Mouse (Mus musculus): ENCODE results near the gene Zbed5. TPM values are rescaled to one million over a fixed set of nuclear protein-coding genes. Genes with fewer than 3 reads are reported as not detected.
A peak's percentile ranks its signal among the peaks of the same experiment; 100 is the strongest.

Gene Zbed5
- polyA plus RNA-seq, 1 experiment = 0.61 TPM

DNA sequence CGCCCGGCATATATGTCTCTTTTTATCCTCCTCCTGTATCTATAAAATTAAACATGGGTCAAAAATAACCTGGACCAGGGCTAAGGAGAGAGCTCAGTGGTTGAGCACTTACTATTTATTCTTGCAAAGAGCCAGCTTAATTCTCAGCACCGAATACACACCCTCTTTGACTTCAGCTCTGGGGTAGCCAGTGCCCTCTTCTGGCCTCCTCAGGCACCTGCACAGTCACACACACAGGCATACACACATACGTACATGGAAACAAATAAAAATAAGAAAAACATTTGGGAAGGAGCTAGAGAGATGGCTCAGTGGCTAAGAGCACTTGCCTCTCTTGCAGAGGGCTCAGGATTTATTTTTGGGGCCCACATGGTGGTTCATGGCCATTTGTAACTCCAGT, 26.4 kb downstream of the Zbed5 start:
- TF ChIP-seq POLR2A (IDR thresholded peaks at IDR 0.05; ENCODE audit: low read depth, low read length) (no peak), CTCF (conservative IDR thresholded peaks at IDR 0.05; ENCODE audit: insufficient read depth, insufficient read length, low read depth, low read length) (no peak)
- DNase-seq = no peak
- no peaks in the 10 kb centered on the region for H3K36me3 ChIP-seq (ENCODE audit: control insufficient read depth, insufficient read depth, low read length)

GRCm38 (mm10) chr5:129924820-129925452, 29.4 kb downstream of the Zbed5 start:
- 51% methylated on average over 8 of the region's 8 CpGs for WGBS
- peak; percentile 81 for DNase-seq
- H3K4me3 ChIP-seq (ENCODE audit: insufficient read depth, low read depth, low read length) = no peak overlapping the region
- peaks cover 3% of the 10 kb centered on the region; the same call in 1 of the 2 replicates for H3K4me1 ChIP-seq (ENCODE audit: control insufficient read depth, insufficient read depth, low read length)
- no peaks in the 10 kb centered on the region for H3K27me3 ChIP-seq (replicated peaks; ENCODE audit: control insufficient read depth, insufficient read depth, low read length)
- H3K36me3 ChIP-seq (ENCODE audit: control insufficient read depth, insufficient read depth, low read length) = no peaks in the 10 kb centered on the region
- no peak for TF ChIP-seq CTCF (conservative IDR thresholded peaks at IDR 0.05; ENCODE audit: insufficient read depth, insufficient read length, low read depth, low read length)
- TF ChIP-seq POLR2A (IDR thresholded peaks at IDR 0.05; ENCODE audit: low read depth, low read length) = no peak
- peak overlapping the region; percentile 49; the same call in 1 of the 2 replicates for H3K27ac ChIP-seq (ENCODE audit: insufficient read depth, low read depth, low read length)

More for the DNA sequence above, 26.4 kb downstream of the Zbed5 start:
- WGBS = 96% methylated on average over 4 of the region's 4 CpGs
- H3K27ac ChIP-seq (ENCODE audit: insufficient read depth, low read depth, low read length) = no peak overlapping the region
- H3K4me1 ChIP-seq (ENCODE audit: control insufficient read depth, insufficient read depth, low read length) = no peaks in the 10 kb centered on the region; the same call in 1 of the 2 replicates
- no peaks in the 10 kb centered on the region for H3K27me3 ChIP-seq (replicated peaks; ENCODE audit: control insufficient read depth, insufficient read depth, low read length)
- H3K4me3 ChIP-seq (ENCODE audit: insufficient read depth, low read depth, low read length) = no peak overlapping the region

- Histone ChIP-seq H3K4me3 (ENCODE audit: insufficient read depth, low read depth, low read length) (no peak overlapping the region), H3K27ac (ENCODE audit: insufficient read depth, low read depth, low read length) (peak overlapping the region; percentile 49), H3K4me1 (ENCODE audit: control insufficient read depth, insufficient read depth, low read length) (peaks cover 8% of the 10 kb centered on the region; the same call in 1 of the 2 replicates), H3K36me3 (ENCODE audit: control insufficient read depth, insufficient read depth, low read length) (no peaks in the 10 kb centered on the region), H3K27me3 (replicated peaks; ENCODE audit: control insufficient read depth, insufficient read depth, low read length) (no peaks in the 10 kb centered on the region)
- DNase-seq = peak; percentile 76
- 25% methylated on average over 5 of the region's 5 CpGs for WGBS
- TF ChIP-seq POLR2A (IDR thresholded peaks at IDR 0.05; ENCODE audit: low read depth, low read length) = no peak
- no peak for TF ChIP-seq CTCF (conservative IDR thresholded peaks at IDR 0.05; ENCODE audit: insufficient read depth, insufficient read length, low read depth, low read length)
These were observed 30.4 kb downstream of the Zbed5 start for GRCm38 (mm10) chr5:129925933-129926332.

DNA sequence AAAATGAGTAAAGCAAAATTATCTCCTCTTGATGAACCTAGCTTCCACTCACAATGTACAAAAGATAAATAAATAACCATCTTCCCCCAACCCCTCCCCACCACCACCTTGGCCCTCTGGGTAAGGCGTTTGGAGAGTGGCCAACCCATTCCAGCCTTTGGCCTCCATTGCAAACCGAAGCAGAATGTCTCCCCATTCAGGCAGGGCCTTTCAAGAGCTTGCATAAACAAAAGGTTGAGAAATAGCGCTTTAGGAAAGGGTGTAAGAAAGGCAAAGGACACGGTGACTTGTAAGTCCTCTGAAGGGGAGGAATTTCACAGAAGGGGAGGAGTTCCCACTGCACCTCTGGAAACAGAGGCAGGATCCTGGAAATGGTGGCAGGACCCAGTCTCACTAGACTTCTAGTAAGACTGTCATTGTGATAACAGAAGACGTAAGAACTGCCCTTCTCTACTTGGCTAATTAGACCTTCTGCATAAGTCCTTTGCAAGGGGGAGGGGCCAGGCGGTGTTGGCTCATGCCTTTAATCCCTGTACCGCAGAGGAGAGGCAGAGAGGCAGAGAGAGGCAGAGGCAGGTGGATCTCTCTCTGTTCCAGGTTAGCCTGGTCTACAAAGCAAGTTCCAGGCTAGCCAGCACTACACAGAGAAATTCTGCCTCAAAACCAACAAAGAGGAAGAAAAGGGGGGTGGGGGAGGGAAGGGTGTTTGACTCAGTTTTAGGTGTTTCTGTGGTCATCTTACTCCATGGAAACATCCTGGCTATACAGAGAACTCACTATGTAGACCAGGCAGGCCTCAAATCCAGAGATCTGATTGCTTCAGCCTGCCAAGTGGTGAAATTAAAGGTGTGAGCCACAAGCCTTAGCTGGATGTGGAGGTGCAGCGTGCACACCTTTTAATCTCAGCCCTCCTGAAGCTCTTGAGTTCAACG, 34.7 kb downstream of the Zbed5 start:
- no peaks in the 10 kb centered on the region for H3K36me3 ChIP-seq (ENCODE audit: control insufficient read depth, insufficient read depth, low read length)
- 40% methylated on average over 9 of the region's 9 CpGs for WGBS
- no peaks in the 10 kb centered on the region for H3K27me3 ChIP-seq (replicated peaks; ENCODE audit: control insufficient read depth, insufficient read depth, low read length)
- peak overlapping the region; percentile 87 for H3K27ac ChIP-seq (ENCODE audit: insufficient read depth, low read depth, low read length)
- DNase-seq = peak; percentile 81
- no peak overlapping the region for H3K4me3 ChIP-seq (ENCODE audit: insufficient read depth, low read depth, low read length)
- TF ChIP-seq CTCF (conservative IDR thresholded peaks at IDR 0.05; ENCODE audit: insufficient read depth, insufficient read length, low read depth, low read length) (no peak), POLR2A (IDR thresholded peaks at IDR 0.05; ENCODE audit: low read depth, low read length) (no peak)
- H3K4me1 ChIP-seq (ENCODE audit: control insufficient read depth, insufficient read depth, low read length) = peaks cover 8% of the 10 kb centered on the region; the same call in 1 of the 2 replicates

DNA sequence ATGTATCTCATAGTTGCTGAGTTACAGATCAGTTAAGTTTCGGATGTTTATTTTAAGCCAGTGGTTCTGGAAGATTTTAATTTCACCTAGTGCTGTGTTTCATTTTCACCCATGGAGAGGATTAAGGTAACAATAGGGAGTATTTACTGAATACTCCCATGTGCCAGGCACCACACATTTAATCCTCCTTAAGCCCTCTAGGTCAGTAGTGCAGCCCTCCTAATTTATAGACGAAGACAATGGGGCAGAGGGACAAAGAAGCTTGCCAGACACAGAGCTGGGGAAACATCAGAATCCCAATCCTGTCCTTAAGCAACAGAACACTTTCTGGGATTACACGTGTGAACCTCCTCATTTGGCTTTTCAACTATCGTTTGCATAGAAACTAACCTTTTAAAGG, 41.4 kb downstream of the Zbed5 start:
- WGBS = 55% methylated on average over 4 of the region's 4 CpGs
- no peak overlapping the region for H3K4me3 ChIP-seq (ENCODE audit: insufficient read depth, low read depth, low read length)
- H3K27me3 ChIP-seq (replicated peaks; ENCODE audit: control insufficient read depth, insufficient read depth, low read length) = no peaks in the 10 kb centered on the region
- no peak for TF ChIP-seq POLR2A (IDR thresholded peaks at IDR 0.05; ENCODE audit: low read depth, low read length)
- TF ChIP-seq CTCF (conservative IDR thresholded peaks at IDR 0.05; ENCODE audit: insufficient read depth, insufficient read length, low read depth, low read length) = no peak
- H3K4me1 ChIP-seq (ENCODE audit: control insufficient read depth, insufficient read depth, low read length) = no peaks in the 10 kb centered on the region
- no peak overlapping the region for H3K27ac ChIP-seq (ENCODE audit: insufficient read depth, low read depth, low read length)
- no peak for DNase-seq
- no peaks in the 10 kb centered on the region for H3K36me3 ChIP-seq (ENCODE audit: control insufficient read depth, insufficient read depth, low read length)

DNA sequence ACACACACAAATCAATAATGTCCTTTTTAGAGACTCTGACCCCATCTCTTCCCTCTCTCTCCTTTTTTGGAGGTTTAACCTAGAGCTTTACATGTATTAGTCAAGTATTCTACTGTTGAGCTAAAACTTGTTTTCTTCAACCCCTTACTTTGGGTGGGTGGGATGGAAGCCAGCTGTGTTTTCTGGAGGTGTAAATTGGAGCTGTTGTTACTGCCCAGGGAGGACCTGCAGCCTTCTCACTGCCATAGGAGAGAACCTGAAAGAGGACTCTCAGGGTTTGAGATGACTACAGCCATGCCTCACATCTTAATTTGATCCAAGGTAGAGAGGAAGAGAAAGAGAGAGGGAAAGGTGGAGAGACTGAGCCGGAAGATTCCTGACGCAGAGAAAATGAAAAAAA, 44.8 kb downstream of the Zbed5 start:
- DNase-seq = no peak
- WGBS = 39% methylated on average over 2 of the region's 2 CpGs
- Histone ChIP-seq H3K4me1 (ENCODE audit: control insufficient read depth, insufficient read depth, low read length) (peaks cover 2% of the 10 kb centered on the region; the same call in 1 of the 2 replicates), H3K27me3 (replicated peaks; ENCODE audit: control insufficient read depth, insufficient read depth, low read length) (no peaks in the 10 kb centered on the region), H3K4me3 (ENCODE audit: insufficient read depth, low read depth, low read length) (no peak overlapping the region), H3K27ac (ENCODE audit: insufficient read depth, low read depth, low read length) (no peak overlapping the region), H3K36me3 (ENCODE audit: control insufficient read depth, insufficient read depth, low read length) (no peaks in the 10 kb centered on the region)
- TF ChIP-seq CTCF (conservative IDR thresholded peaks at IDR 0.05; ENCODE audit: insufficient read depth, insufficient read length, low read depth, low read length) = no peak

All from kidney, adult 2 months (tissue).